Mouse (Mus musculus): ENCODE measurements around the gene Dgkb. TPM values are rescaled to one million over a fixed set of nuclear protein-coding genes. Genes with fewer than 3 reads are reported as not detected.

Dgkb gene
- polyA plus RNA-seq, 1 experiment from 2014 or later, result 0.64 TPM

DNA sequence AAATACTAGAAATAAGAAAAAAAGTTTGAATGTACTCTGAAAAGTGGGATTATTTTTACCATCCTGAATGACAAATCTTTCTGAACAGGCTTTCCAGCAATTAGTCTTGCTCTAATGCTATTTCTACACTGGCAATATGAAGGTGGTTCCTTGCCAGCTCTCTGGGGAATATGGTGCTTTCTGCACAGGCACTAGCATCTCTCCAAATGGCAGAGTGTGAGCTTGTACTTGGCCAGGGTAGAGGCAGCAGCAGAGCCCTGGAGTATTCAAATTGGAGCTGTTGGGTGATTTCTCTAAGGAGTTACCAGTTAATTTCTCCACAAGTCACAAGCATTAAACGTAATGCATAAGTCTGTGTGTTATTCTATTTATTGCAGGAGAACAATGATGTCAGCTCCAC, 569.5 kb downstream of the Dgkb start:
- Histone ChIP-seq H3K27ac (replicated peaks) (no peak overlapping the region), H3K4me2 (replicated peaks; ENCODE audit: low read depth) (no peak overlapping the region), H3K27me3 (ENCODE audit: control insufficient read depth, insufficient read depth, low read length) (no peaks in the 10 kb centered on the region), H3K4me3 (ENCODE audit: low read depth, low read length) (no peak overlapping the region), H3K9ac (ENCODE audit: low read length) (no peak overlapping the region), H3K36me3 (ENCODE audit: control insufficient read depth, insufficient read depth, low read length) (no peaks in the 10 kb centered on the region), H3K4me1 (replicated peaks; ENCODE audit: control insufficient read depth, insufficient read depth) (no peaks in the 10 kb centered on the region), H3K9me3 (ENCODE audit: control insufficient read depth, low read length) (no peaks in the 10 kb centered on the region)
- WGBS, result 48% methylated on average over 1 of the region's 1 CpGs
- TF ChIP-seq CTCF (IDR thresholded peaks at IDR 0.05; ENCODE audit: low read depth) (no peak), EP300 (optimal IDR thresholded peaks at IDR 0.05) (no peak)
- no peak for DNase-seq (ENCODE audit: low spot score)
- no peak for ATAC-seq (ENCODE audit: low FRiP score, low TSS enrichment)

- Histone ChIP-seq H3K36me3 (ENCODE audit: control insufficient read depth, insufficient read depth, low read length) (no peaks in the 10 kb centered on the region), H3K4me2 (replicated peaks; ENCODE audit: low read depth) (no peak overlapping the region), H3K27me3 (ENCODE audit: control insufficient read depth, insufficient read depth, low read length) (no peaks in the 10 kb centered on the region), H3K9me3 (ENCODE audit: control insufficient read depth, low read length) (no peaks in the 10 kb centered on the region), H3K4me1 (replicated peaks; ENCODE audit: control insufficient read depth, insufficient read depth) (no peaks in the 10 kb centered on the region), H3K4me3 (ENCODE audit: low read depth, low read length) (no peak overlapping the region), H3K27ac (replicated peaks) (no peak overlapping the region), H3K9ac (ENCODE audit: low read length) (no peak overlapping the region)
- ATAC-seq (ENCODE audit: low FRiP score, low TSS enrichment) (no peak), DNase-seq (ENCODE audit: low spot score) (no peak)
- no peak for TF ChIP-seq EP300 (optimal IDR thresholded peaks at IDR 0.05)
- no peak for TF ChIP-seq CTCF (IDR thresholded peaks at IDR 0.05; ENCODE audit: low read depth)
- 55% methylated on average over 2 of the region's 2 CpGs for WGBS
Measured at GRCm38 (mm10) chr12:38387654-38388053, 570.1 kb downstream of the Dgkb start.

DNA sequence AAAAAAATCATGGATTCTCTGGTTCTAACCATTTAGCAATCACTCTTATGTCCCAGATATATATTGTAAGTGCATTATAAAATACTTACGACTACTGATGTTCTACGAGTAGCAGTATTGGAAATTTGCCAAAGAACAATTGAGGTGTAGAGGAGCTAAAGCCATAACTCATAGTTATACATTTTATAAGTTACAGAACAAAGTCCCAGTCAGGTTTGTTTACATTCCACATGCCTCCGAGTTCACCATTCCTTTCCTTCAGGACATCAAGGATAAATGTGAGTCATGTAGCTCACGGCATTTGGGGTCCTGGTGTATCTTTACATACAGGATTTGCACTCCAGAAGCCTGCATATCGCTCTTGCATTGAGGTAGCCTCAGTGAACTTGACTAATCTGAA, 570.7 kb downstream of the Dgkb start:
- no peaks in the 10 kb centered on the region for H3K4me1 ChIP-seq (replicated peaks; ENCODE audit: control insufficient read depth, insufficient read depth)
- H3K4me3 ChIP-seq (ENCODE audit: low read depth, low read length), result no peak overlapping the region
- WGBS, result 30% methylated on average over 5 of the region's 5 CpGs
- ATAC-seq (ENCODE audit: low FRiP score, low TSS enrichment), result no peak
- TF ChIP-seq CTCF (IDR thresholded peaks at IDR 0.05; ENCODE audit: low read depth), result no peak
- TF ChIP-seq EP300 (optimal IDR thresholded peaks at IDR 0.05), result no peak
- no peak overlapping the region for H3K9ac ChIP-seq (ENCODE audit: low read length)
- no peaks in the 10 kb centered on the region for H3K27me3 ChIP-seq (ENCODE audit: control insufficient read depth, insufficient read depth, low read length)
- no peak overlapping the region for H3K4me2 ChIP-seq (replicated peaks; ENCODE audit: low read depth)
- no peaks in the 10 kb centered on the region for H3K36me3 ChIP-seq (ENCODE audit: control insufficient read depth, insufficient read depth, low read length)
- no peak for DNase-seq (ENCODE audit: low spot score)
- no peaks in the 10 kb centered on the region for H3K9me3 ChIP-seq (ENCODE audit: control insufficient read depth, low read length)
- H3K27ac ChIP-seq (replicated peaks), result no peak overlapping the region

DNA sequence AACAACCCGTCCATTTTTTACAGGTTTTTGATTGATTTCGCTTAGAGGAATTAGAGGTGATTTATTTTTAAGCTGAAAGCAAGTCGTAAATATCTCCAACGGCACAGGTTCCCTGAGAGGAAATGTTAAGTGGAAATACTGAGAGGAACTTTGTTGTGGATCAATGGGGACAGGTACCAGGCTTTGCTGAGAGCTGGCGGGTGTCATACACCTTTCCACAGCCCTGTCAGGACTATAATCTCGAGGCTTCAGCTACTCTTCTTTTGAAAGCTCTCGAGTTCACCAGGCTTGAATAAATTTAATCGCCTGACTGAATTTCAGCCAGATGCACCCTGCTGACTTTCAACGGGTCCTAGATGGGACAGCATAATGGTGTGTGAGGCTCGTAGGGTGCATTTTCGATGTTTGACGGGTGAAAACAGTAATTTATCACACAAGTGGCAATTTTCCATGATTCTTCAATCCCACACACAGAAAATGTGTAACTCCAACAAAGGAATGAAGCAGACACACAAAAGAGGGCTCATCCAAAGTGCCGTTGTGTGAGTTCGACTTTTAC, 580.3 kb downstream of the Dgkb start:
- ATAC-seq (ENCODE audit: low FRiP score, low TSS enrichment) (no peak), DNase-seq (ENCODE audit: low spot score) (no peak)
- Histone ChIP-seq H3K9me3 (ENCODE audit: control insufficient read depth, low read length) (no peaks in the 10 kb centered on the region), H3K4me3 (ENCODE audit: low read depth, low read length) (no peak overlapping the region), H3K9ac (ENCODE audit: low read length) (no peak overlapping the region), H3K27me3 (ENCODE audit: control insufficient read depth, insufficient read depth, low read length) (no peaks in the 10 kb centered on the region), H3K27ac (replicated peaks) (no peak overlapping the region), H3K36me3 (ENCODE audit: control insufficient read depth, insufficient read depth, low read length) (no peaks in the 10 kb centered on the region), H3K4me2 (replicated peaks; ENCODE audit: low read depth) (no peak overlapping the region), H3K4me1 (replicated peaks; ENCODE audit: control insufficient read depth, insufficient read depth) (no peaks in the 10 kb centered on the region)
- 31% methylated on average over 14 of the region's 14 CpGs for WGBS
- TF ChIP-seq CTCF (IDR thresholded peaks at IDR 0.05; ENCODE audit: low read depth) (no peak), EP300 (optimal IDR thresholded peaks at IDR 0.05) (no peak)

DNA sequence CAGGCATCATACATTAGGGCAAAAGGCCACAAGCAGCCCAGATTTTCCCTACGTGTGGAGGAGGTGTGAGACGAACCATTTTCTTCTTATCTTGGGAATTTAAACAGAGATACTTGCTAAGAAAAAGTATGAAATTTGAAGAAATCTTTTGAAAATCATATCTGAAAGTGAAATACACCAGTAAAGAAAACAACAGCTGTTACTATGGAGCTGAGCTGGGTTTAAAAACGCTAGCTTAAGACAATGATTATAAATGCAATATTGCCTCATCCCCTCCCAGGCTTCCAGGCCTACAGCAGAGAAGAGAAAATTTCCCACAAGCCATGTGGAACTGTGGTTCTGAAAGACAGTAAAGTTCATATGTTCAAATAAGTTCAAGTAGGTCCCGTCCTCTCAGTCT, 582.6 kb downstream of the Dgkb start:
- 61% methylated on average over 4 of the region's 4 CpGs for WGBS
- H3K9ac ChIP-seq (ENCODE audit: low read length), result no peak overlapping the region
- no peak overlapping the region for H3K4me3 ChIP-seq (ENCODE audit: low read depth, low read length)
- no peak overlapping the region for H3K27ac ChIP-seq (replicated peaks)
- DNase-seq (ENCODE audit: low spot score) (no peak), ATAC-seq (ENCODE audit: low FRiP score, low TSS enrichment) (no peak)
- TF ChIP-seq EP300 (optimal IDR thresholded peaks at IDR 0.05), result no peak
- TF ChIP-seq CTCF (IDR thresholded peaks at IDR 0.05; ENCODE audit: low read depth), result no peak
- H3K27me3 ChIP-seq (ENCODE audit: control insufficient read depth, insufficient read depth, low read length), result no peaks in the 10 kb centered on the region
- no peak overlapping the region for H3K4me2 ChIP-seq (replicated peaks; ENCODE audit: low read depth)
- no peaks in the 10 kb centered on the region for H3K36me3 ChIP-seq (ENCODE audit: control insufficient read depth, insufficient read depth, low read length)
- H3K9me3 ChIP-seq (ENCODE audit: control insufficient read depth, low read length), result no peaks in the 10 kb centered on the region
- H3K4me1 ChIP-seq (replicated peaks; ENCODE audit: control insufficient read depth, insufficient read depth), result no peaks in the 10 kb centered on the region

GRCm38 (mm10) chr12:38435364-38436130, 618.0 kb downstream of the Dgkb start:
- Histone ChIP-seq H3K9ac (ENCODE audit: low read length) (no peak overlapping the region), H3K27ac (replicated peaks) (no peak overlapping the region), H3K4me3 (ENCODE audit: low read depth, low read length) (no peak overlapping the region), H3K4me2 (replicated peaks; ENCODE audit: low read depth) (no peak overlapping the region), H3K36me3 (ENCODE audit: control insufficient read depth, insufficient read depth, low read length) (no peaks in the 10 kb centered on the region), H3K9me3 (ENCODE audit: control insufficient read depth, low read length) (no peaks in the 10 kb centered on the region), H3K27me3 (ENCODE audit: control insufficient read depth, insufficient read depth, low read length) (no peaks in the 10 kb centered on the region), H3K4me1 (replicated peaks; ENCODE audit: control insufficient read depth, insufficient read depth) (no peaks in the 10 kb centered on the region)
- ATAC-seq (ENCODE audit: low FRiP score, low TSS enrichment) (no peak), DNase-seq (ENCODE audit: low spot score) (no peak)
- TF ChIP-seq EP300 (optimal IDR thresholded peaks at IDR 0.05) (no peak), CTCF (IDR thresholded peaks at IDR 0.05; ENCODE audit: low read depth) (no peak)
- WGBS, result 66% methylated on average over 10 of the region's 10 CpGs

Measured in stomach, postnatal 0 days (tissue).